Mouse (Mus musculus) liver, embryonic 14.5 days (tissue): ENCODE results near the gene Mcpt9. TPM values are rescaled to one million over a fixed set of nuclear protein-coding genes. Genes with fewer than 3 reads are reported as not detected.
A peak's percentile ranks its signal among the peaks of the same experiment; 100 is the strongest.
"Not testable (repeated sequence)": the region's sequence is repeated elsewhere in the genome, so short reads cannot be mapped to it uniquely, and the experiment has no call there.

ENCODE experiments used
- ATAC-seq: fragments of 200-750 bp; cut with Nextera tagmentation; 2 replicates; pipeline ENCODE4 v1.8.0; 2017; ENCODE audit warnings: moderate number of reproducible peaks, mild to moderate bottlenecking, moderate library complexity; ENCODE audit not compliant: insufficient read depth
- DNase-seq, 3 experiments: peaks; one replicate each; pipeline ENCODE4 v3.0.0-alpha.2; 2012 to 2013; ENCODE audit warnings: low read depth in 3 of 3, low spot score in 3 of 3
- H3K27ac ChIP-seq: fragments of 300-500 bp; sonication (generic); 2 replicates; pipeline ENCODE4 v1.5.1; 2014; ENCODE audit warnings: moderate library complexity, mild to moderate bottlenecking, control low read depth, inconsistent platforms
- H3K27me3 ChIP-seq: fragments of 300-500 bp; sonication (generic); 2 replicates; pipeline ENCODE4 v1.6.1; 2014; ENCODE audit warnings: mild to moderate bottlenecking, low read length, moderate library complexity; ENCODE audit not compliant: control insufficient read depth, insufficient read depth
- H3K36me3 ChIP-seq: fragments of 300-500 bp; sonication (generic); replicated peaks from 2 replicates; pipeline ENCODE4 v1.6.1; 2014; ENCODE audit warnings: low read depth; ENCODE audit not compliant: control insufficient read depth, insufficient read depth
- H3K4me1 ChIP-seq, 2 experiments: fragments of 200-500 bp in 1 of 2; fragments of 300-500 bp in 1 of 2; sonication (generic) in 1 of 2; replicated peaks; 2 replicates each; pipeline ENCODE4 v1.6.1; 2012 to 2014; ENCODE audit warnings: antibody characterized with exemption in 1 of 2, inconsistent platforms in 1 of 2, low read length in 1 of 2; ENCODE audit not compliant: control insufficient read depth in 2 of 2, insufficient read depth in 2 of 2
- H3K4me2 ChIP-seq: fragments of 300-500 bp; sonication (generic); 2 replicates; pipeline ENCODE4 v1.6.1; 2014; ENCODE audit warnings: low read depth, mild to moderate bottlenecking, control low read depth, moderate library complexity
- H3K4me3 ChIP-seq, 2 experiments: fragments of 200-500 bp in 1 of 2; fragments of 300-500 bp in 1 of 2; sonication (generic) in 1 of 2; 2 replicates each; pipeline ENCODE4 v1.5.1; 2012 to 2014; ENCODE audit warnings: low read depth in 2 of 2, low read length in 2 of 2, mild to moderate bottlenecking in 2 of 2, control low read depth in 1 of 2, inconsistent platforms in 1 of 2, moderate library complexity in 1 of 2; ENCODE audit not compliant: insufficient read depth in 1 of 2
- H3K9ac ChIP-seq: fragments of 300-500 bp; sonication (generic); replicated peaks from 2 replicates; pipeline ENCODE4 v1.6.1; 2014; ENCODE audit warnings: mild to moderate bottlenecking, control low read depth, moderate library complexity
- H3K9me3 ChIP-seq: fragments of 300-500 bp; sonication (generic); 2 replicates; pipeline ENCODE4 v1.6.1; 2016; ENCODE audit warnings: low read length, mixed read lengths; ENCODE audit not compliant: control insufficient read depth
- CTCF ChIP-seq: IDR thresholded peaks from 2 replicates; pipeline ENCODE4 v1.5.1; 2016; ENCODE audit warnings: antibody characterized with exemption, low read depth, control low read depth
- EP300 ChIP-seq: IDR thresholded peaks from 2 replicates; pipeline ENCODE4 v1.6.1; 2016; ENCODE audit warnings: antibody characterized with exemption, low read depth
- WGBS: fragments of 180-500 bp; shearing (Covaris S2); extraction: QIAGEN DNeasy Blood & Tissue Kit; methylation state at CpG from one replicate; pipeline ENCODE4 v1.1.7; 2014; ENCODE audit not compliant: insufficient replicate concordance; 5-methylcytosine and 5-hydroxymethylcytosine counted together
- polyA plus RNA-seq, 2 experiments: library from polyadenylated mRNA; depleted of rRNA in 1 of 2; stranded (reverse) in 1 of 2; unstranded in 1 of 2; fragments of >200 nt; fragmentation: Nextera tagmentation in 1 of 2; extraction: Ambion mirVana in 1 of 2; gene quantifications; 2 replicates each; pipeline versions ENCODE4 v1.2.1 to v1.2.3; 2012 to 2014

The Mcpt9 gene
- polyA plus RNA-seq, 2 experiments: not detected

DNA sequence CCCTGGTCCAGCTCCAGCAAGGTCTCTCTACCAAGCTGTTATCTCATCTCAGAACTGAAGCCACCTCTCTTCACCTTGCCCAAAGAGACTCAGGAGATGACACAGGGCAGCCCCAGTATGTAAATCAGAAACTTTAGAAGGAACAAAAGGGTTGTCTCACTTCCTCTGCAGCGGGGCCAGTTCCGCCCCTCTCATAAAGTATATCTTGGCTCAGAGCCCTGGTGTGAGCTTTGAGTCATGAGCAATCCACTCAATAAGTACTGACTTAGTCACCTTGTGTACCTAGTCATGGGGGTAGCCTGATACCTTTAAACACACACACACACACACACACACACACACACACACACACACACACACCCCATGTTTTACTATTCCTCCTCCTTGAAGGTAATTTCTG lies 4.1 kb upstream of the Mcpt9 start:
- Histone ChIP-seq H3K4me3 (no peak overlapping the region), H3K4me2 (no peak overlapping the region), H3K9me3 (no peaks in the 10 kb centered on the region), H3K9ac (no peak overlapping the region), H3K36me3 (no peaks in the 10 kb centered on the region), H3K27ac (no peak overlapping the region), H3K4me1 (no peaks in the 10 kb centered on the region), H3K27me3 (no peaks in the 10 kb centered on the region)
- TF ChIP-seq CTCF: no peak
- no peak for DNase-seq
- ATAC-seq: no peak
- 50% methylated on average over 2 of the region's 2 CpGs for WGBS

- 12% methylated on average over 3 of the region's 4 CpGs for WGBS
- not testable (repeated sequence) for H3K36me3 ChIP-seq, H3K4me3 ChIP-seq, H3K27me3 ChIP-seq, H3K27ac ChIP-seq, H3K9me3 ChIP-seq, H3K9ac ChIP-seq
- DNase-seq (peak; percentile 70 to 74 (median 71)), ATAC-seq (peak; percentile 98)
- peak; percentile 87 for TF ChIP-seq EP300
- Histone ChIP-seq H3K4me2 (peak overlapping the region; percentile 5), H3K4me1 (peaks cover 8 to 23% of the 10 kb centered on the region in 2 experiments)
Measured at GRCm38 (mm10) chr14:56021305-56021704, 9.0 kb downstream of the Mcpt9 start.

DNA sequence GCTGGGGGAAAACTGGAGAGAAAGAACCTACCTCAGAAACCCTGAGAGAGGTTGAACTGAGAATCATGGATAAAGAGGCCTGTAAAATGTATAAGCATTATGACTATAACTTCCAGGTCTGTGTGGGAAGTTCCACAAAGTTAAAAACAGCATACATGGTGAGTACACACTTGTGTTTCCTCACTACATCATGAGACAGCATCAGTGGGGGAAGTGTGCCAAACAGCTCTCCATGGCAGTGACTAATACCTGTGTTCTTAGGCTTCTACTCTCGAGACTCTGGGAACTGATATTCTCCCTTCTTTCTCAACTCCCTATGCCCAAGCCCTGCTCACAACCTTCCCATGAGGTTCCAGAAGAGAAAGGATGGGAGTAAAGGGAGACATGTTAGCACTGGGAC lies 10.8 kb downstream of the Mcpt9 start:
- H3K27ac ChIP-seq: no peak overlapping the region
- H3K4me1 ChIP-seq: peaks cover 8 to 23% of the 10 kb centered on the region in 2 experiments
- no peak overlapping the region for H3K9ac ChIP-seq
- no peak overlapping the region for H3K4me2 ChIP-seq
- H3K4me3 ChIP-seq: no peak overlapping the region
- no peaks in the 10 kb centered on the region for H3K36me3 ChIP-seq
- no peak for DNase-seq
- H3K27me3 ChIP-seq: no peaks in the 10 kb centered on the region
- no peak for TF ChIP-seq CTCF
- TF ChIP-seq EP300: no peak
- WGBS: 26% methylated on average over 1 of the region's 1 CpGs
- no peaks in the 10 kb centered on the region for H3K9me3 ChIP-seq
- no peak for ATAC-seq

DNA sequence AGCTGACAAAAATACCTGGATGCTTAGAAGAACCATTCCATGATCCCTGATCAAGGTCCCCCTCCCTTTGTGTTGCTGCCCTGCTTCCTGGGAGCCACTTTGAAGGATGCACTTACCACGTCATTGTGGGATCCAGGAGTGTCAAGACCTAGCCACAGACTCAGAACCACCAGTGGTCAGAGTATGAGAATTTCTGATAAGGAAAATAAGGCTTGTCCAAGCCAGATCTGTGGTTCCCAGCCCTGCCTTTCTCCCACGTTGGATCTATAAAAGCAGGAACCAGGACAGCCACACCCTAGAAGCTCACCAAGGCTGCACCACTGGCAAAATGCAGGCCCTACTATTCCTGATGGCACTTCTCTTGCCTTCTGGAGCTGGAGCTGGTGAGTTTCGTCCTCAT lies 12.6 kb downstream of the Mcpt9 start, which contains the start of gene Mcpt1:
Gene Mcpt1, plus strand, starts transcription at position 301 of the 400 bp plus-strand sequence.
- not testable (repeated sequence) for H3K27me3 ChIP-seq
- H3K4me1 ChIP-seq: peaks cover 8 to 22% of the 10 kb centered on the region in 2 experiments

GRCm38 (mm10) chr14:56013924-56014323 lies 16.4 kb downstream of the Mcpt9 start:
- WGBS: 55% methylated on average over 2 of the region's 2 CpGs
- DNase-seq (no peak), ATAC-seq (no peak)
- no peaks in the 10 kb centered on the region; the same call in 1 of the 2 replicates for H3K27me3 ChIP-seq
- H3K36me3 ChIP-seq: no peaks in the 10 kb centered on the region
- H3K9me3 ChIP-seq: no peaks in the 10 kb centered on the region
- H3K4me2 ChIP-seq: no peak overlapping the region
- H3K9ac ChIP-seq: no peak overlapping the region
- no peak overlapping the region for H3K27ac ChIP-seq
- TF ChIP-seq CTCF (no peak), EP300 (no peak)
- H3K4me3 ChIP-seq: no peak overlapping the region
- no peaks in the 10 kb centered on the region; a peak in 1 of 4 replicates for H3K4me1 ChIP-seq

More for the DNA sequence above, 12.6 kb downstream of the Mcpt9 start, which contains the start of gene Mcpt1:
- H3K9me3 ChIP-seq, H3K4me3 ChIP-seq, DNase-seq, H3K27ac ChIP-seq, H3K36me3 ChIP-seq, H3K4me2 ChIP-seq, ATAC-seq, H3K9ac ChIP-seq: not testable (repeated sequence)
- WGBS: 33% methylated on average over 3 of the region's 3 CpGs
